Mouse (Mus musculus) left cerebral cortex, adult 2 months (tissue): Measurements from ENCODE around the gene Fth1. TPM values are rescaled to one million over a fixed set of nuclear protein-coding genes. Genes with fewer than 3 reads are reported as not detected.

ENCODE experiments used
- DNase-seq, 2 experiments: peaks; one replicate each; pipeline ENCODE4 v3.0.0; 2021 to 2022; ENCODE audit warnings: low spot score in 2 of 2, mixed read lengths in 1 of 2; ENCODE audit errors: extremely low spot score in 1 of 2
- H3K27ac ChIP-seq: fragments of 200-600 bp; 2 replicates; pipeline ENCODE4 v1.8.1; 2022
- H3K4me3 ChIP-seq: fragments of 200-600 bp; 2 replicates; pipeline ENCODE4 v1.8.1; 2022
- CTCF ChIP-seq: fragments of 200-600 bp; IDR thresholded peaks from 2 replicates; pipeline ENCODE4 v1.8.1; 2022; ENCODE audit warnings: antibody characterized with exemption, mild to moderate bottlenecking, moderate library complexity
- intact Hi-C: fragments of 180-260 bp; cut with DNase I; formaldehyde crosslinking; loops from one replicate; pipeline ENCODE4 v1.15.1; 2025
- total RNA-seq, 2 experiments: library from RNA; stranded (reverse); gene quantifications; 2 replicates each; pipeline ENCODE4 v1.2.3; 2021

The Fth1 gene
- total RNA-seq, 2 experiments from 2014 or later, result 2,213 to 2,341 TPM

GRCm38 (mm10) chr19:10017637-10018526 is 37.5 kb downstream of the Fth1 start:
- peak; percentile 81 to 84 for DNase-seq
- H3K27ac ChIP-seq, result peak overlapping the region; percentile 42
- no peak for TF ChIP-seq CTCF
- peak overlapping the region; percentile 68 for H3K4me3 ChIP-seq
- intact Hi-C loops, result loop anchor here (10.0 kb wide), 1 partner anchor 793 kb away; no protein-coding TSS in a partner anchor

DNA sequence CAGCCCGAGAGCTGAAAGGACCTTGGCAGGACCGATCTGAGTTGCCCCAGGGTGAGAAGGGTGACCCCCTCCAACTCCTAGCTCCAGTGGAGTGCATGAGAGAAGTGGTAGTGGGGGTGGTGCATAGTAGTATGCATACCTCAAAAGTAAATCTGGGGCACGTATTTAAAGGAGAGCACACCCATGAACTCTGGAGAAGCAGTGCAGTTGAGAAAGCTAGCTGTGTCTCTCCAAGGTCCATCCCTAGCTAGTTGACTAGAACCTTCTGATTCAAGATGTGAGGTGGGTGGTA is 38.1 kb downstream of the Fth1 start:
- no peak for DNase-seq
- intact Hi-C loops, result loop anchor here (10.0 kb wide), 1 partner anchor 794 kb away; no protein-coding TSS in a partner anchor
- Histone ChIP-seq H3K4me3 (peak overlapping the region; percentile 68), H3K27ac (peak overlapping the region; percentile 42)
- no peak for TF ChIP-seq CTCF

- no peak overlapping the region; the same call in 1 of the 2 replicates for H3K27ac ChIP-seq
- DNase-seq, result no peak
- intact Hi-C loops, result loop anchor here (10.0 kb wide), 1 partner anchor 794 kb away; no protein-coding TSS in a partner anchor
- no peak for TF ChIP-seq CTCF
- peak overlapping the region; percentile 68 for H3K4me3 ChIP-seq
These were observed 38.9 kb downstream of the Fth1 start for GRCm38 (mm10) chr19:10019214-10019760.

- Histone ChIP-seq H3K4me3 (no peak overlapping the region), H3K27ac (no peak overlapping the region)
- intact Hi-C loops, result loop anchor here (2.0 kb wide), 1 partner anchor 21 kb away; the partner anchor contains the start of genes Best1 and Rab3il1
- DNase-seq, result no peak
- no peak for TF ChIP-seq CTCF
These were observed 41.6 kb downstream of the Fth1 start for GRCm38 (mm10) chr19:10021981-10022380.

GRCm38 (mm10) chr19:10022414-10023303 is 42.3 kb downstream of the Fth1 start:
- peak in 1 of 2 experiments; percentile 42 for DNase-seq
- Histone ChIP-seq H3K4me3 (no peak overlapping the region), H3K27ac (no peak overlapping the region)
- peak; percentile 73 for TF ChIP-seq CTCF
- intact Hi-C loops, result loop anchor here (2.0 kb wide), 1 partner anchor 22 kb away; the partner anchor contains the start of genes Best1 and Rab3il1

DNA sequence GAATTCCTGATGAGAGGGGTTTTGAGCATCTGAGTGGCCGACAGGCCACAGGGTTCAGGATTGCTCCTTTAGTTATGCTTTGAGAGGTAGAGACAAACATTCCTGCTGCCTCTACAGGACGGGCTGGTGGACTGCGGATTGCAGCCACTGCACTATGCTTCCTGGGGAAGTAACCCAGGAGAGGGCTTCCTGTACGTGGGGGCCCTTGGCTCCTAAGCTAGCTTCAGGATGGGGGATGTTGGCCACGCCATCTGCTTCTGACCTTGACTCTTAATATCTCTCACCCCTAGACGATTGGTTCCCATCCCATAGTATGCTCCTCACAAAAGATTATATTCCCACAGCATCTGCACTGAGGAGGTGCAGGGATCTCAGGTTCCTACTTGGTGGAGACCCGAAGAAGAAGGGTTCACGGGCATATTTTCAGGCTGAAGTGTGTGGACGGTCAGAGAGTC is 42.9 kb downstream of the Fth1 start:
- intact Hi-C loops, result loop anchor here (2.0 kb wide), 1 partner anchor 23 kb away; the partner anchor contains the start of genes Best1 and Rab3il1
- H3K27ac ChIP-seq, result no peak overlapping the region
- no peak for DNase-seq
- no peak for TF ChIP-seq CTCF
- no peak overlapping the region for H3K4me3 ChIP-seq

- peak; percentile 17 to 49 for DNase-seq
- Histone ChIP-seq H3K4me3 (no peak overlapping the region), H3K27ac (no peak overlapping the region)
- TF ChIP-seq CTCF, result no peak
- intact Hi-C loops, result no loop called here
These were observed 44.9 kb downstream of the Fth1 start for GRCm38 (mm10) chr19:10025169-10025875.

DNA sequence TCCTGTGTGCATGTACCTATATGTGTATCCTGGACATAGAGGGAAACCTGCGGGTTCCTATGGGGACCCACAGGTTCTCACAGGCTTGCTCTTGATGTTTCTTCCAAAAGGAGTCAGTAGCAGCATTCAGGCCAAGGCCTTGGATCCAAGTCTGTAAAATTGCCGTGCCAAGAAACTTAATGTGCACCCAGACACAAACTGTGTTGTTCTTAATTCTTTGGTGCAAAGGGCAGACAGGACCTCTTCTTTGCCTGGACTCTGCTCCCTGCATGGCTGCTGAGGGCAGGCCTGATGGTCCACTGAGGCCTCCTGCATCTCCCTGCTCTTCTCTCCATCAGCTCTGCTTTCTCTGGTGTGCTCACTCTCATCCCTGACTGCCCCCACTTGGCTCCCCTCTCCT is 49.3 kb downstream of the Fth1 start:
- intact Hi-C loops, result loop anchor here (10.0 kb wide), 1 partner anchor 795 kb away; no protein-coding TSS in a partner anchor
- no peak for DNase-seq
- no peak overlapping the region for H3K27ac ChIP-seq
- no peak for TF ChIP-seq CTCF
- no peak overlapping the region for H3K4me3 ChIP-seq

DNA sequence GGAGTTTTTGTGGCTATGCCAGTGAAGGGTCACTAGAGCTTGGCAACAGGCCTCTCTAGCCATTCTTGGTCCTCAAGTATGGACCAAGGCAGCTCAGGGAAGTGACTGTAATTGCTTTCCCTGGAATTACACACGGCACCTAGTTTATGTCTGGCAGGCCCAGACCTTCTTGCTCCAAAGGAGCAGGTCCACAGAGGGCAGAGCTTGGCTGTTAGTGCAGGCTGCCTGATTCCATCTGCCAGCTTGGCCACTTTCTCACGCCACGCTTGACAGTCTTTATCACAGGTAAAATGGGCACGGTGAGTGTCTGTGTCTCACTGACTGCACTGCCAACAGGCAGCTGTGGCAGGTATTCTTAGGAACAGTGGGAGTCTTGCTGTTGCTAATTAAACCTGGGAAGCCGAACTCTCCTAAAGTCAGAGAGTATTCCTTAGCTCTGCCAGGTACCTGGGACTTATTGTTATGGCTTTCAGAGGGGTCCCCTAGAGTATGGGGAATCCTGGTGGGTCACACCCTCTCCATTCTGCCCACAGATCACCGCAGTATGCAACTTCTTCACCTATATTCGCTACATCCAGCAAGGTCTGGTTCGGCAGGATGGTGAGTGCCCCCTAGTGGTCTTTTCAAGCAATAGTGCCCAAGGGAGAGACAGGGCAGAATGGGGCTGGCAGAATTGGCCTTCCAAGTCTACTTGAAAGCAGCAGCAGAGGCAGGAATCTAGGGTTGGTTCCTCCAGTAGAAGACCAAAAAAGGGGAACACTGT is 53.0 kb downstream of the Fth1 start:
- DNase-seq, result peak; percentile 52 to 57
- Histone ChIP-seq H3K4me3 (no peak overlapping the region), H3K27ac (no peak overlapping the region)
- TF ChIP-seq CTCF, result peak; percentile 94
- intact Hi-C loops, result loop anchor here (1.0 to 10.0 kb wide), 2 partner anchors 33 to 799 kb away; no protein-coding TSS in a partner anchor

DNA sequence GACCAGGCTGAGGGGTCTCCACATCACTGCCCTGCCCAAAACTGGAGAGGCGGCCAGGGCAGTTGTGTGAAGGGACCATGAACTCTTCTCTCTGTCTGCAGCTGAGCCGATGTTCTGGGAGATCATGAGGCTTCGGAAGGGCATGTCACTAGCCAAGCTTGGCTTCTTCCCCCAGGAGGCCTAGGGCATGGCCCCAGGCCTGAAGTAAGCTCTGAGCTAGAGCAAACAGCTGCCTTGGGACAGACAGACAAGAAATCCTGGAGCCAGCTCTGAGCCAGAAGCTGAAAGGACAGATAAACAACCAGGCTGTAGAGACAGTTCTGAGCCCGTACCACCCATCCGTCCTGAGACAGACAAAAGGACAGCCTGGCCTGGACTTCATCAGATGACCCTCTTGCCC is 54.0 kb downstream of the Fth1 start:
- DNase-seq, result no peak
- Histone ChIP-seq H3K4me3 (no peak overlapping the region), H3K27ac (no peak overlapping the region)
- intact Hi-C loops, result loop anchor here (2.0 to 10.0 kb wide), 2 partner anchors 120 to 800 kb away; no protein-coding TSS in a partner anchor
- TF ChIP-seq CTCF, result no peak

Other genes starting within 250 kb of the Fth1 start
- gene Scgb2a2, start 133.0 kb upstream of the Fth1 start, total RNA-seq, result not detected
- gene Incenp, start 81.0 kb upstream of the Fth1 start, total RNA-seq, result 10 to 100 TPM; 28.1 to 28.3 TPM
- under 1 TPM; 0.49 to 0.75 TPM for gene Best1, start 21.0 kb downstream of the Fth1 start, total RNA-seq
- gene Rab3il1, start 21.1 kb downstream of the Fth1 start, total RNA-seq, result 1 to 10 TPM; 9.4 TPM
- 10 to 100 TPM; 26.6 to 28.1 TPM for gene Fads3, start 61.0 kb downstream of the Fth1 start, total RNA-seq
- 100 to 1,000 TPM; 109 to 121 TPM for gene Fads2, start 121.1 kb downstream of the Fth1 start, total RNA-seq
- 100 to 1,000 TPM; 181 to 201 TPM for gene Fads1, start 202.3 kb downstream of the Fth1 start, total RNA-seq
- gene Tmem258, start 223.4 kb downstream of the Fth1 start, total RNA-seq, result 10 to 100 TPM; 55.9 to 64.2 TPM
- gene Fen1, start 223.6 kb downstream of the Fth1 start, total RNA-seq, result 10 to 100 TPM; 10.5 to 11.6 TPM